ENCODE assay signal across 39 mouse cellular contexts in genomic region chr3:89084654-89085190, GRCm38 (mm10). TPM values are rescaled to one million over a fixed set of nuclear protein-coding genes. Genes with fewer than 3 reads are reported as not detected.
"Had no signal": no experiment of that assay in that cellular context is flagged by ENCODE, and none has a peak within 500 bp of the region (broad histone marks: within the 10 kb centered on the region; RNA-seq: fewer than 3 reads in every experiment).

No protein-coding gene starts in this region.

- H3K9me3 ChIP-seq: heart, embryonic 10.5 days; heart, embryonic 12.5 days; hindbrain, embryonic 10.5 days; hindbrain, embryonic 12.5 days; intestine, embryonic 15.5 days; limb, embryonic 13.5 days; limb, embryonic 15.5 days; liver, embryonic 12.5 days had no signal

- H3K9ac ChIP-seq: heart, embryonic 12.5 days; hindbrain, embryonic 12.5 days; hindbrain, embryonic 14.5 days; intestine, embryonic 15.5 days; limb, embryonic 13.5 days; limb, embryonic 15.5 days; liver, embryonic 12.5 days; liver, embryonic 14.5 days had no signal

- H3K4me3 ChIP-seq: heart, embryonic 10.5 days; heart, embryonic 12.5 days; hindbrain, embryonic 10.5 days; hindbrain, embryonic 12.5 days; intestine, embryonic 15.5 days; layer of hippocampus, adult 2 months; limb, embryonic 13.5 days; limb, embryonic 15.5 days; liver, embryonic 12.5 days had no signal

- DNase-seq: gastrocnemius, postnatal 14 days; gastrocnemius, postnatal 36 days; heart, adult 18-20 months; heart, postnatal 10 days; heart, postnatal 4 days; kidney, adult 18-20 months; kidney, adult 8-10 months; kidney, postnatal 10 days; kidney, postnatal 25 days; kidney, postnatal 4 days; layer of hippocampus, postnatal 36 days; left cerebral cortex, postnatal 4 days had no signal

- H3K27me3 ChIP-seq: intestine, embryonic 15.5 days; limb, embryonic 15.5 days had no signal

- H3K27ac ChIP-seq: heart, embryonic 10.5 days; hindbrain, embryonic 10.5 days; hindbrain, embryonic 12.5 days; hindbrain, embryonic 14.5 days; intestine, embryonic 15.5 days; layer of hippocampus, adult 2 months; limb, embryonic 13.5 days; limb, embryonic 15.5 days; liver, embryonic 12.5 days; liver, embryonic 14.5 days had no signal

- H3K4me2 ChIP-seq: heart, embryonic 12.5 days; hindbrain, embryonic 12.5 days; hindbrain, embryonic 14.5 days; intestine, embryonic 15.5 days; limb, embryonic 13.5 days; limb, embryonic 15.5 days; liver, embryonic 12.5 days had no signal

RNA-seq across cellular contexts. Expression of gene Gm43738, which starts 16.2 kb away (rescaled TPM):
- total RNA-seq: gastrocnemius, adult 18-20 months; gastrocnemius, adult 8-10 months; gastrocnemius, postnatal 14 days; gastrocnemius, postnatal 36 days; granulocyte monocyte progenitor cell, adult 5-6 weeks; heart, adult 18-20 months; heart, adult 8-10 months; heart, postnatal 10 days; heart, postnatal 25 days; heart, postnatal 4 days; layer of hippocampus, postnatal 36 days; left cerebral cortex, adult 18-20 months; left cerebral cortex, postnatal 25 days; left cerebral cortex, postnatal 4 days; liver, adult 2 months had no signal
- polyA plus RNA-seq: heart, embryonic 10.5 days; heart, embryonic 12.5 days; heart, embryonic 14.5 days; heart, embryonic 16.5 days; hindbrain, embryonic 12.5 days; hindbrain, embryonic 14.5 days; hindbrain, embryonic 16.5 days; inflammation-experienced regulatory T-cells, adult 6 months; intestine, postnatal 0 days; kidney, embryonic 14.5 days; kidney, embryonic 16.5 days; limb, embryonic 11.5 days; limb, embryonic 13.5 days; limb, embryonic 15.5 days had no signal

RNA-seq across cellular contexts. Expression of gene Pklr, which starts 51.2 kb away (rescaled TPM):
- total RNA-seq: gastrocnemius, adult 18-20 months; gastrocnemius, postnatal 14 days; gastrocnemius, postnatal 36 days; heart, adult 18-20 months; heart, adult 8-10 months; heart, postnatal 10 days; heart, postnatal 25 days; heart, postnatal 4 days; layer of hippocampus, adult 2 months; layer of hippocampus, postnatal 36 days; left cerebral cortex, adult 18-20 months; left cerebral cortex, postnatal 25 days had no signal
- polyA plus RNA-seq: heart, embryonic 14.5 days; inflammation-experienced regulatory T-cells, adult 6 months had no signal
